26 mouse cellular contexts compared by ENCODE assay signal in the genomic region with DNA sequence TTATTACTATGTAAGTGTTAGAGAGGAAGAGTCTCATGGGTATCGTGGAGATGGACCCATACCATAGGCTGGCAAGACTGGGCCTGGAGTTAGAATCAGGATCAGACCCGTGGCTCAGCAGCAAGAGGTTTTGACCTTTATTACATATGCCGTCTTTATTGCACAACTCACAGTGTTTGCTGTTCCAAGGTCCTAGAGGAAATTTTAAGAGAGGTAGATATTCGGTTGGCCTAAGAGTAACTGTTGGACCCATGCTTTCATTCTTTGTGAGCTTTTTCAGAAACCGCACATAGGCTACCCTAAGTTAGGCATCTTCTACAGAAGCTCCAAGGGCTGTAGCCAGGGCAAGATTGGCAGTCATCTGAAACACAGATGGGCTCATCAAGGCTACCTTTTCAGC.
DNase-seq lines count a peak whose midpoint lies in the region; ATAC-seq and TF ChIP-seq lines count a peak whose summit lies in the region.
"Had no signal": no experiment of that assay in that cellular context is flagged by ENCODE, and none has a peak within 500 bp of the region (broad histone marks: within the 10 kb centered on the region; RNA-seq: fewer than 3 reads in every experiment).

No protein-coding gene starts in this region.

- H3K36me3 ChIP-seq in liver, adult 2 months (ENCODE audit: control insufficient read depth, insufficient read depth, low read length), result no peaks in the 10 kb centered on the region
- no peaks in the 10 kb centered on the region for H3K36me3 ChIP-seq in liver, embryonic 15.5 days (replicated peaks)
- 0 out of 2 replicates have a peak, but pooled peaks cover 3% of the 10 kb centered on the region for H3K36me3 ChIP-seq in kidney, embryonic 16.5 days (ENCODE audit: insufficient read depth, low read length)
- H3K36me3 ChIP-seq: stomach, embryonic 15.5 days had no signal

- H3K79me2 ChIP-seq in liver, adult 2 months (ENCODE audit: control insufficient read depth, insufficient read depth, low read length), result no peaks in the 10 kb centered on the region

- peak; percentile 70 for ATAC-seq in liver, embryonic 15.5 days (ENCODE audit: insufficient read depth)
- no peak for ATAC-seq in kidney, embryonic 16.5 days (ENCODE audit: low FRiP score, low TSS enrichment)
- ATAC-seq: forebrain, embryonic 13.5 days had no signal

- H3K27ac ChIP-seq in liver, adult 2 months (replicated peaks; ENCODE audit: insufficient read depth, low read depth, low read length), result peak overlapping the region; percentile 93
- 0 out of 2 replicates have a peak overlapping the region, but pooled peaks have one; percentile 38 for H3K27ac ChIP-seq in liver, embryonic 15.5 days (replicated peaks)
- H3K27ac ChIP-seq in kidney, embryonic 16.5 days (ENCODE audit: low read length), result no peak overlapping the region
- H3K27ac ChIP-seq: forebrain, embryonic 13.5 days; hindbrain, embryonic 13.5 days; left cerebral cortex, adult 2 months; limb, embryonic 13.5 days; stomach, embryonic 15.5 days had no signal

- WGBS in liver, adult 2 months, result 31% methylated on average over 5 of the region's 5 CpGs
- WGBS in large intestine, adult 2 months, result 32% methylated on average over 5 of the region's 5 CpGs
- 64% methylated on average over 5 of the region's 5 CpGs for WGBS in liver, embryonic 15.5 days (ENCODE audit: insufficient replicate concordance)
- WGBS in kidney, embryonic 16.5 days, result 95% methylated on average over 5 of the region's 5 CpGs

- no peak for TF ChIP-seq CTCF in liver, adult 2 months (IDR thresholded peaks at IDR 0.05; ENCODE audit: low read depth, low read length)

- peaks cover 16% of the 10 kb centered on the region for H3K4me1 ChIP-seq in liver, adult 2 months (ENCODE audit: control insufficient read depth, insufficient read depth, low read length)
- no peaks in the 10 kb centered on the region for H3K4me1 ChIP-seq in liver, embryonic 15.5 days (replicated peaks)
- H3K4me1 ChIP-seq in kidney, embryonic 16.5 days (ENCODE audit: insufficient read depth, low read length), result no peaks in the 10 kb centered on the region
- H3K4me1 ChIP-seq: forebrain, embryonic 13.5 days; hindbrain, embryonic 13.5 days; limb, embryonic 13.5 days; stomach, embryonic 15.5 days had no signal

- DNase-seq in liver, adult 2 months (ENCODE audit: extremely low read depth, low read depth, low spot score), result peak; percentile 97
- no peak for DNase-seq in liver
- DNase-seq in large intestine, adult 2 months (ENCODE audit: low read depth, low spot score), result peak; percentile 18
- no peak for DNase-seq in kidney, adult 8-10 months
- DNase-seq in embryo, embryonic 10 days (ENCODE audit: low spot score), result no peak
- DNase-seq: adrenal gland, postnatal 36 days; B cell, adult 2 months; cerebellum, adult 8-10 months; cerebellum, postnatal 25 days; gastrocnemius, postnatal 25 days; heart, adult 18-20 months; heart, postnatal 4 days; kidney, adult 9 months; kidney, postnatal 14 days; lung, embryonic 14.5 days; lung, postnatal 14 days; midbrain, embryonic 14.5 days had no signal

- no peak for TF ChIP-seq POLR2A in liver, adult 2 months (IDR thresholded peaks at IDR 0.05; ENCODE audit: extremely low read depth, insufficient read depth, low read length)

- no peak overlapping the region for H3K4me3 ChIP-seq in liver, adult 2 months (ENCODE audit: insufficient read depth, low read depth, low read length)
- no peak overlapping the region for H3K4me3 ChIP-seq in liver, embryonic 15.5 days (replicated peaks)
- H3K4me3 ChIP-seq in kidney, embryonic 16.5 days (ENCODE audit: low read length), result no peak overlapping the region
- H3K4me3 ChIP-seq: forebrain, embryonic 13.5 days; heart, embryonic 12.5 days; hindbrain, embryonic 13.5 days; left cerebral cortex, adult 2 months; limb, embryonic 13.5 days; stomach, embryonic 15.5 days had no signal

- H3K27me3 ChIP-seq in liver, adult 2 months (ENCODE audit: control insufficient read depth, insufficient read depth, low read length), result no peaks in the 10 kb centered on the region
- no peaks in the 10 kb centered on the region for H3K27me3 ChIP-seq in liver, embryonic 15.5 days
- H3K27me3 ChIP-seq in kidney, embryonic 16.5 days (ENCODE audit: insufficient read depth, low read length), result no peaks in the 10 kb centered on the region
- H3K27me3 ChIP-seq: forebrain, embryonic 13.5 days; heart, embryonic 12.5 days; hindbrain, embryonic 13.5 days; limb, embryonic 13.5 days; stomach, embryonic 15.5 days had no signal

- no peaks in the 10 kb centered on the region for H3K9me3 ChIP-seq in liver, embryonic 15.5 days (replicated peaks)
- H3K9me3 ChIP-seq in kidney, embryonic 16.5 days (ENCODE audit: low read length), result no peaks in the 10 kb centered on the region
- H3K9me3 ChIP-seq: forebrain, embryonic 13.5 days; G1E; heart, embryonic 12.5 days; hindbrain, embryonic 13.5 days; limb, embryonic 13.5 days; stomach, embryonic 15.5 days had no signal

- no peak overlapping the region for H3K4me2 ChIP-seq in liver, embryonic 15.5 days
- no peak overlapping the region for H3K4me2 ChIP-seq in kidney, embryonic 16.5 days (replicated peaks; ENCODE audit: low read depth, low read length)
- H3K4me2 ChIP-seq: forebrain, embryonic 13.5 days; heart, embryonic 12.5 days; hindbrain, embryonic 13.5 days; limb, embryonic 13.5 days; lung, embryonic 14.5 days; stomach, embryonic 15.5 days had no signal

- no peak overlapping the region for H3K9ac ChIP-seq in liver, adult 2 months (ENCODE audit: low read depth, low read length)
- no peak overlapping the region for H3K9ac ChIP-seq in liver, embryonic 15.5 days
- no peak overlapping the region for H3K9ac ChIP-seq in kidney, embryonic 16.5 days (replicated peaks; ENCODE audit: low read length)
- H3K9ac ChIP-seq: forebrain, embryonic 13.5 days; heart, embryonic 12.5 days; hindbrain, embryonic 13.5 days; limb, embryonic 13.5 days; lung, embryonic 14.5 days; stomach, embryonic 15.5 days had no signal

Comparison
In these comparisons a context has a peak if more than half of its experiments do, and no peak if none do; other contexts are left out.
1. DNase-seq: peak in liver, adult 2 months (single experiment) and large intestine, adult 2 months (single experiment); none in liver (single experiment), kidney, adult 8-10 months (0 of 2) and embryo, embryonic 10 days (single experiment).